Comparison of ENCODE assay signal across 12 mouse cellular contexts in genomic region chr14:74047009-74047694, GRCm38 (mm10).
DNase-seq lines count a peak whose midpoint lies in the region; ATAC-seq and TF ChIP-seq lines count a peak whose summit lies in the region.
"Had no signal": no experiment of that assay in that cellular context is flagged by ENCODE, and none has a peak within 500 bp of the region (broad histone marks: within the 10 kb centered on the region; RNA-seq: fewer than 3 reads in every experiment).

No protein-coding gene starts in this region.

- no peak overlapping the region for H3K4me3 ChIP-seq in midbrain, embryonic 11.5 days (ENCODE audit: low read depth, low read length)
- no peak overlapping the region for H3K4me3 ChIP-seq in midbrain, embryonic 10.5 days
- H3K4me3 ChIP-seq in limb, embryonic 12.5 days (replicated peaks), result no peak overlapping the region
- no peak overlapping the region for H3K4me3 ChIP-seq in neural tube, embryonic 14.5 days (ENCODE audit: low read depth, low read length)
- H3K4me3 ChIP-seq in stomach, postnatal 0 days (ENCODE audit: low read depth, low read length), result no peak overlapping the region
- H3K4me3 ChIP-seq: erythroblast, embryonic 14.5 days had no signal

- no peaks in the 10 kb centered on the region for H3K36me3 ChIP-seq in midbrain, embryonic 11.5 days (ENCODE audit: control insufficient read depth, insufficient read depth, low read length)
- H3K36me3 ChIP-seq in midbrain, embryonic 10.5 days, result no peaks in the 10 kb centered on the region
- no peaks in the 10 kb centered on the region for H3K36me3 ChIP-seq in limb, embryonic 12.5 days
- H3K36me3 ChIP-seq in neural tube, embryonic 14.5 days (ENCODE audit: control insufficient read depth, insufficient read depth, low read length), result no peaks in the 10 kb centered on the region
- H3K36me3 ChIP-seq in stomach, postnatal 0 days (ENCODE audit: control insufficient read depth, insufficient read depth, low read length), result no peaks in the 10 kb centered on the region

- H3K9ac ChIP-seq in midbrain, embryonic 11.5 days (ENCODE audit: low read length), result no peak overlapping the region
- no peak overlapping the region for H3K9ac ChIP-seq in limb, embryonic 12.5 days (replicated peaks)
- H3K9ac ChIP-seq in neural tube, embryonic 14.5 days (replicated peaks; ENCODE audit: low read depth, low read length), result no peak overlapping the region
- no peak overlapping the region for H3K9ac ChIP-seq in stomach, postnatal 0 days (ENCODE audit: low read length)

- DNase-seq in midbrain, embryonic 11.5 days (ENCODE audit: low spot score, missing footprints), result no peak
- no peak for DNase-seq in midbrain, embryonic 10.5 days (ENCODE audit: low spot score)
- peak; percentile 65 for DNase-seq in forelimb bud, embryonic 11.5 days (ENCODE audit: low read depth, low spot score)
- DNase-seq in ovary, postnatal 36 days (ENCODE audit: low spot score), result no peak
- DNase-seq in gastrocnemius, postnatal 25 days, result no peak
- DNase-seq in stomach, postnatal 0 days (ENCODE audit: low spot score), result no peak
- DNase-seq: cerebellum, postnatal 14 days; retina, postnatal 1 day; thymus, adult 2 months had no signal

- H3K4me2 ChIP-seq in midbrain, embryonic 11.5 days, result no peak overlapping the region
- no peak overlapping the region for H3K4me2 ChIP-seq in limb, embryonic 12.5 days
- H3K4me2 ChIP-seq in neural tube, embryonic 14.5 days (ENCODE audit: low read depth, low read length), result no peak overlapping the region
- no peak overlapping the region for H3K4me2 ChIP-seq in stomach, postnatal 0 days (replicated peaks; ENCODE audit: low read depth)

- no peaks in the 10 kb centered on the region for H3K27me3 ChIP-seq in midbrain, embryonic 11.5 days (ENCODE audit: control insufficient read depth, insufficient read depth, low read length)
- H3K27me3 ChIP-seq in midbrain, embryonic 10.5 days (ENCODE audit: low read depth, poor library complexity, severe bottlenecking), result no peaks in the 10 kb centered on the region
- no peaks in the 10 kb centered on the region for H3K27me3 ChIP-seq in limb, embryonic 12.5 days
- no peaks in the 10 kb centered on the region for H3K27me3 ChIP-seq in neural tube, embryonic 14.5 days (ENCODE audit: control insufficient read depth, insufficient read depth, low read length)
- H3K27me3 ChIP-seq in stomach, postnatal 0 days (ENCODE audit: control insufficient read depth, insufficient read depth, low read length), result no peaks in the 10 kb centered on the region

- peak; percentile 44; the same call in 1 of the 2 replicates for ATAC-seq in midbrain, embryonic 11.5 days (ENCODE audit: low FRiP score)
- peak; percentile 37; the same call in 1 of the 2 replicates for ATAC-seq in limb, embryonic 12.5 days (ENCODE audit: insufficient number of reproducible peaks, insufficient read depth, low FRiP score, low TSS enrichment, low read depth)
- peak; percentile 92 for ATAC-seq in neural tube, embryonic 14.5 days (ENCODE audit: low read depth)
- ATAC-seq in stomach, postnatal 0 days (ENCODE audit: low FRiP score, low TSS enrichment), result no peak

- TF ChIP-seq CTCF in stomach, postnatal 0 days (IDR thresholded peaks at IDR 0.05; ENCODE audit: low read depth), result no peak

- no peaks in the 10 kb centered on the region for H3K9me3 ChIP-seq in midbrain, embryonic 11.5 days (ENCODE audit: control insufficient read depth, low read length)
- H3K9me3 ChIP-seq in midbrain, embryonic 10.5 days (replicated peaks), result no peaks in the 10 kb centered on the region
- no peaks in the 10 kb centered on the region for H3K9me3 ChIP-seq in limb, embryonic 12.5 days
- H3K9me3 ChIP-seq in neural tube, embryonic 14.5 days (ENCODE audit: control insufficient read depth, low read length), result no peaks in the 10 kb centered on the region
- no peaks in the 10 kb centered on the region for H3K9me3 ChIP-seq in stomach, postnatal 0 days (ENCODE audit: control insufficient read depth, low read length)

- 74% methylated on average over 5 of the region's 5 CpGs for WGBS in midbrain, embryonic 11.5 days
- WGBS in midbrain, embryonic 10.5 days, result 80% methylated on average over 5 of the region's 5 CpGs
- WGBS in limb, embryonic 12.5 days, result 15% methylated on average over 5 of the region's 5 CpGs
- WGBS in neural tube, embryonic 14.5 days, result 14% methylated on average over 5 of the region's 5 CpGs
- WGBS in stomach, postnatal 0 days, result 60% methylated on average over 5 of the region's 5 CpGs

- TF ChIP-seq EP300 in stomach, postnatal 0 days (optimal IDR thresholded peaks at IDR 0.05), result no peak

- no peaks in the 10 kb centered on the region for H3K4me1 ChIP-seq in midbrain, embryonic 11.5 days (ENCODE audit: control insufficient read depth, insufficient read depth, low read length)
- H3K4me1 ChIP-seq in midbrain, embryonic 10.5 days, result no peaks in the 10 kb centered on the region; the same call in 1 of the 2 replicates
- H3K4me1 ChIP-seq in limb, embryonic 12.5 days (replicated peaks), result peaks cover 6% of the 10 kb centered on the region
- H3K4me1 ChIP-seq in neural tube, embryonic 14.5 days (ENCODE audit: control insufficient read depth, insufficient read depth, low read length), result 0 out of 2 replicates have a peak, but pooled peaks cover 6% of the 10 kb centered on the region
- no peaks in the 10 kb centered on the region for H3K4me1 ChIP-seq in stomach, postnatal 0 days (replicated peaks; ENCODE audit: control insufficient read depth, insufficient read depth)

- H3K27ac ChIP-seq in midbrain, embryonic 11.5 days (ENCODE audit: low read depth, low read length), result no peak overlapping the region
- no peak overlapping the region for H3K27ac ChIP-seq in midbrain, embryonic 10.5 days (replicated peaks)
- H3K27ac ChIP-seq in limb, embryonic 12.5 days, result no peak overlapping the region
- H3K27ac ChIP-seq in neural tube, embryonic 14.5 days (ENCODE audit: low read depth, low read length), result peak overlapping the region; percentile 62; the same call in 1 of the 2 replicates
- H3K27ac ChIP-seq in stomach, postnatal 0 days (replicated peaks), result no peak overlapping the region
